Mouse (Mus musculus): ENCODE measurements at regions not wholly inside any gene's neighbourhood (a gene's known extent, or its start where the extent isn't known, plus 50 kb on each side); places are given as distances from the start of the nearest gene placed in this dataset.

DNA sequence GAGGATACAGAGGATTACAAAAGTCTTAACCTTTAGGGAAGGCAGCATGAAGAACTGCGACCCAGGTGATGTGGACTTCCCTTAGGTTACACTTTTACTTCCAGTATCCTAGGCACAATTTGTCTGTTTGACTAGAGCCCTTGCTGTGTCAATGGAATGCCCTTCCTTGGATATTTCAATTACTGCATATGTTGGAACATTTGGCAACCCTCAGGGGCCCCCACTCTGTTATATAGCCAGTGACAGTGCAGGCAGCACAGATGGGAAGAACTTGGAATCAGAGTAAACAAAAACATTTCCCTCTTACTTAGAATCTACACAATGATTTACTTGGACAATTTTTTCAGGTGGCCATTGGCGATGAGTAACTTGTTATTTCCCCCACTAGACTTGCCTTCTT is 82.4 kb downstream of the Izumo3 start:
- no peak for ATAC-seq (ENCODE audit: low FRiP score)
- Histone ChIP-seq H3K9ac (replicated peaks) (no peak overlapping the region), H3K36me3 (no peaks in the 10 kb centered on the region), H3K27ac (replicated peaks) (no peak overlapping the region), H3K4me2 (no peak overlapping the region), H3K9me3 (replicated peaks) (no peaks in the 10 kb centered on the region), H3K4me3 (replicated peaks) (no peak overlapping the region), H3K4me1 (no peaks in the 10 kb centered on the region), H3K27me3 (replicated peaks) (no peaks in the 10 kb centered on the region)
- 74% methylated on average over 2 of the region's 2 CpGs for WGBS

DNA sequence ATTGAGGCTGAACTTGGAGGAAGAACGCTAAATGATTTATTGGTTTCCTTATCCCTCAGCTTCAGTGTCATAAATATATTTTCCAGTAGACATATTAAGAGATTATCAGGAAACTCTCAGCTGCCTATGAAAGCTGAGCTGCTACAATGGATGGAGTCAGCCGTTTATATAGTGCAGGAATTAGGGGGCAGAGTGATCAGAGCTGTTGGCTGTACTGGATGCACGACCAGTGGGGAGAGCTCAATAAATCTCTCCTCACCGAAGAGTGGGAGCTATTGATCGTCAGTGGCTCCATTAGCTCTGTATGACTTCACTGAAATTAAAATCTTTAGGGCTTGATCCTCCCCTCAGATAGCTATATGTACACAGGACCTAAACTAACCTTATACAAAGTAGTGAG is 86.1 kb downstream of the Izumo3 start:
- Histone ChIP-seq H3K4me3 (replicated peaks) (no peak overlapping the region), H3K4me2 (no peak overlapping the region), H3K4me1 (no peaks in the 10 kb centered on the region), H3K27ac (replicated peaks) (no peak overlapping the region), H3K36me3 (no peaks in the 10 kb centered on the region), H3K27me3 (replicated peaks) (no peaks in the 10 kb centered on the region), H3K9ac (replicated peaks) (no peak overlapping the region), H3K9me3 (replicated peaks) (no peaks in the 10 kb centered on the region)
- 48% methylated on average over 5 of the region's 5 CpGs for WGBS
- peak; percentile 45; the same call in 1 of the 2 replicates for ATAC-seq (ENCODE audit: low FRiP score)

DNA sequence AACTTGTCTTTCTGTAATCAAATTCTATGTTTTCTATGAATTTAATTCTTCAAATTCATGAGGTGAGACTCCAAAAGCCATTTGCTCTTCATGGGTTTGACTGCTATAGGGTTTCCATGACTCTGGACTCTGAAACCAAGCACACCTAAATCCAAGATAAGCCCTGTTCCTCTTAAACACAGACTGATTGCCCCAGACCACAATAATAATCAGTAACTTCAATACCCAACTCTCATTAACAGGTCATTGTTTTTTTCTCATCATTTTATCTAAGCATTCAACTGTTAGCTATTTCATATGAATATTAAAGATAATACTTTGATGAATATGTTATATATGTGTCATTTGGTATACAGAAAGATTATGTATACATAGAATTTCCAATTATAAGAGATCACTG is 92.1 kb downstream of the Izumo3 start:
- Histone ChIP-seq H3K9me3 (replicated peaks) (no peaks in the 10 kb centered on the region), H3K36me3 (no peaks in the 10 kb centered on the region), H3K9ac (replicated peaks) (no peak overlapping the region), H3K4me1 (no peaks in the 10 kb centered on the region), H3K4me2 (no peak overlapping the region), H3K27me3 (replicated peaks) (no peaks in the 10 kb centered on the region), H3K4me3 (replicated peaks) (no peak overlapping the region), H3K27ac (replicated peaks) (no peak overlapping the region)
- no peak for ATAC-seq (ENCODE audit: low FRiP score)

DNA sequence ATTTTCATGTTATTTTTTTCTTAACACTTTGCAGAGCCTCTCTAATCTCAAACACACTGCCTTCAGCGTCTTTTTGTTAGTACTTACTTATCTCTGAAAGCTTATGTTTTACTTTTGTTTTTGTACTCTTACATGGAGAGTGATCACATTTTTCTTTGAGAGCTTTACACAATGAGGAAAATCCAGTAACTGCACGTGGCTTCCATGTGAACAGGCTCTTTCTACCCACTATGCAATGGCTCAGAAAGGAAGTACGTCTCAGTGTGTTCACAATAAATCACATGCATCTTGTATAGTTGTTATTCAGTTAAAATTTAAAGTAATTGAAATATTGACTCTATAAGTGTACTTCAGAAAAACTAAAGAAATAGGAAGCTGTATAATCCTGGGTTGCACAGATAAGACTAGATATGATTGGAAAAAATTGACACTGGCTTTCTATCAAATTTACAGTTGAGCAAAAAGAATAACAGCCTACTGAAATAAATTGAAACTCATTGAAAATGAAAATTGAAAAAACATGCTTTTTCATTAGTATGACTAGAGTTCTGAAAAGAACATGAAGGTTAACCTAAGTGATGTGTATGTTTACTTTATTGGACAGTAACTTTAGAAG is 122.4 kb downstream of the Izumo3 start:
- Histone ChIP-seq H3K4me3 (replicated peaks) (no peak overlapping the region), H3K36me3 (no peaks in the 10 kb centered on the region), H3K4me2 (no peak overlapping the region), H3K27me3 (replicated peaks) (no peaks in the 10 kb centered on the region), H3K9ac (replicated peaks) (no peak overlapping the region), H3K4me1 (no peaks in the 10 kb centered on the region), H3K27ac (replicated peaks) (no peak overlapping the region), H3K9me3 (replicated peaks) (no peaks in the 10 kb centered on the region)
- ATAC-seq (ENCODE audit: low FRiP score) = no peak
- 75% methylated on average over 3 of the region's 3 CpGs for WGBS

- Histone ChIP-seq H3K27me3 (replicated peaks) (no peaks in the 10 kb centered on the region), H3K4me2 (no peak overlapping the region), H3K36me3 (no peaks in the 10 kb centered on the region)
Observed at GRCm38 (mm10) chr4:92000263-92000662, 146.8 kb downstream of the Izumo3 start.

GRCm38 (mm10) chr4:91989381-91989780 is 157.7 kb downstream of the Izumo3 start:
- no peak overlapping the region for H3K9ac ChIP-seq (replicated peaks)
- H3K9me3 ChIP-seq (replicated peaks) = no peaks in the 10 kb centered on the region
- WGBS = 67% methylated on average over 2 of the region's 2 CpGs
- H3K4me1 ChIP-seq = no peaks in the 10 kb centered on the region
- no peak for ATAC-seq (ENCODE audit: low FRiP score)
- no peak overlapping the region for H3K27ac ChIP-seq (replicated peaks)
- H3K4me2 ChIP-seq = no peak overlapping the region
- H3K36me3 ChIP-seq = no peaks in the 10 kb centered on the region
- H3K27me3 ChIP-seq (replicated peaks) = no peaks in the 10 kb centered on the region
- no peak overlapping the region for H3K4me3 ChIP-seq (replicated peaks)

More at GRCm38 (mm10) chr4:92000263-92000662, 146.8 kb downstream of the Izumo3 start:
- Histone ChIP-seq H3K9ac (replicated peaks) (no peak overlapping the region), H3K4me1 (no peaks in the 10 kb centered on the region), H3K9me3 (replicated peaks) (no peaks in the 10 kb centered on the region), H3K4me3 (replicated peaks) (no peak overlapping the region), H3K27ac (replicated peaks) (no peak overlapping the region)
- ATAC-seq (ENCODE audit: low FRiP score) = no peak
- WGBS = 84% methylated on average over 4 of the region's 4 CpGs

Measured in neural tube, embryonic 15.5 days (tissue).